Mouse (Mus musculus): ENCODE measurements at regions not wholly inside any gene's neighbourhood (a gene's known extent, or its start where the extent isn't known, plus 50 kb on each side); places are given as distances from the start of the nearest gene placed in this dataset.

DNA sequence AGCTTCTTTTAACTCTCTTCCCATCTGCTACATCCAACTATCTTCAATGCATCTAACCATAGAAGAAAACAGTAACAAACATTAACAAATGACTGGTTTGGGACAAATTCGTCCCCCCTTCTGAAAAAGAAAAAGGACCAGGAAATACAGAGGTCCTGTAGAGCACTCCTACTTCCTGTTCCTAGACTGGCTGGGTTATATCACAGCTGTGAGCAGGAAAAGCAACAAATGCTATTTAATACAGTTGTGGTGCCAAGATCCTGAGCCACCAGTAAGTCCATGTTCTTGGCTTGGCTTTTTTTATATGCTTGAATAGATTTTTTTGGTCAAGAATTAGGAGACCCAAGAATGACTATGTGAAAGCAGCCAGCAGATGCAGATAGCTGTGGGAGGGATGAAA lies 62.8 kb upstream of the Tmem164 start:
- TF ChIP-seq EP300 (IDR thresholded peaks at IDR 0.05; ENCODE audit: low read depth) (no peak), CTCF (IDR thresholded peaks at IDR 0.05; ENCODE audit: low read depth) (no peak)
